Mouse (Mus musculus) heart, embryonic 16.5 days (tissue): ENCODE measurements around the gene Btla. TPM values are rescaled to one million over a fixed set of nuclear protein-coding genes. Genes with fewer than 3 reads are reported as not detected.

ENCODE experiments used
- ATAC-seq: fragments of 200-750 bp; cut with Nextera tagmentation; replicated peaks from 2 replicates; pipeline ENCODE4 v1.8.0; 2017; ENCODE audit warnings: moderate number of reproducible peaks; ENCODE audit not compliant: insufficient read depth, low FRiP score; ENCODE audit errors: extremely low read depth
- H3K27ac ChIP-seq: fragments of 300-500 bp; sonication (generic); 2 replicates; pipeline ENCODE4 v1.5.1; 2014; ENCODE audit warnings: mild to moderate bottlenecking, low read length, control low read depth, moderate library complexity
- H3K27me3 ChIP-seq: fragments of 300-500 bp; sonication (generic); 2 replicates; pipeline ENCODE4 v1.6.1; 2014; ENCODE audit warnings: low read length, mixed read lengths; ENCODE audit not compliant: control insufficient read depth, insufficient read depth
- H3K36me3 ChIP-seq: fragments of 300-500 bp; sonication (generic); 2 replicates; pipeline ENCODE4 v1.6.1; 2014; ENCODE audit not compliant: control insufficient read depth, insufficient read depth
- H3K4me1 ChIP-seq: fragments of 300-500 bp; sonication (generic); 2 replicates; pipeline ENCODE4 v1.6.1; 2014; ENCODE audit warnings: low read length, mixed read lengths; ENCODE audit not compliant: control insufficient read depth, insufficient read depth
- H3K4me2 ChIP-seq: fragments of 300-500 bp; sonication (generic); 2 replicates; pipeline ENCODE4 v1.6.1; 2014; ENCODE audit warnings: low read depth, mild to moderate bottlenecking, control low read depth, low read length
- H3K4me3 ChIP-seq: fragments of 300-500 bp; sonication (generic); 2 replicates; pipeline ENCODE4 v1.5.1; 2014; ENCODE audit warnings: mild to moderate bottlenecking, control low read depth, low read length
- H3K9ac ChIP-seq: fragments of 300-500 bp; sonication (generic); 2 replicates; pipeline ENCODE4 v1.6.1; 2014; ENCODE audit warnings: low read length, control low read depth
- H3K9me3 ChIP-seq: fragments of 300-500 bp; sonication (generic); replicated peaks from 2 replicates; pipeline ENCODE4 v1.6.1; 2016; ENCODE audit warnings: low read length; ENCODE audit not compliant: control insufficient read depth
- WGBS: fragments of 180-500 bp; shearing (Covaris S2); extraction: QIAGEN DNeasy Blood & Tissue Kit; methylation state at CpG from one replicate; pipeline ENCODE4 v1.1.7; 2014; 5-methylcytosine and 5-hydroxymethylcytosine counted together
- polyA plus RNA-seq: library from polyadenylated mRNA; unstranded; fragments of >200 nt; fragmentation: Nextera tagmentation; extraction: Ambion mirVana; gene quantifications from 2 replicates; pipeline ENCODE4 v1.2.1, GENCODE M21; 2015

Btla gene
- polyA plus RNA-seq, 1 experiment from 2014 or later, result 0.49 TPM

GRCm38 (mm10) chr16:45297806-45298205, 73.7 kb downstream of the Btla start:
- Histone ChIP-seq H3K4me2 (no peak overlapping the region), H3K27ac (no peak overlapping the region), H3K9me3 (no peaks in the 10 kb centered on the region), H3K27me3 (no peaks in the 10 kb centered on the region), H3K9ac (no peak overlapping the region), H3K36me3 (no peaks in the 10 kb centered on the region), H3K4me3 (no peak overlapping the region), H3K4me1 (no peaks in the 10 kb centered on the region)
- WGBS, result 50% methylated on average over 3 of the region's 3 CpGs
- no peak for ATAC-seq

Other genes with a start within 250 kb of the Btla start
- gene Ccdc80, start 130.9 kb upstream of the Btla start, polyA plus RNA-seq, result 77.5 and 80.0 TPM in 2 replicates
- gene Slc35a5, start 65.6 kb upstream of the Btla start, polyA plus RNA-seq, result 14.5 and 17.4 TPM in 2 replicates
- 32.4 and 34.0 TPM in 2 replicates for gene Atg3, start 65.5 kb upstream of the Btla start, polyA plus RNA-seq
- gene Cd200, start 184.7 kb downstream of the Btla start, polyA plus RNA-seq, result 28.1 and 28.3 TPM in 2 replicates